Mouse (Mus musculus): ENCODE measurements around the gene Cdr2.
"Not testable (repeated sequence)": the region's sequence is repeated elsewhere in the genome, so short reads cannot be mapped to it uniquely, and the experiment has no call there.

The Cdr2 gene

DNA sequence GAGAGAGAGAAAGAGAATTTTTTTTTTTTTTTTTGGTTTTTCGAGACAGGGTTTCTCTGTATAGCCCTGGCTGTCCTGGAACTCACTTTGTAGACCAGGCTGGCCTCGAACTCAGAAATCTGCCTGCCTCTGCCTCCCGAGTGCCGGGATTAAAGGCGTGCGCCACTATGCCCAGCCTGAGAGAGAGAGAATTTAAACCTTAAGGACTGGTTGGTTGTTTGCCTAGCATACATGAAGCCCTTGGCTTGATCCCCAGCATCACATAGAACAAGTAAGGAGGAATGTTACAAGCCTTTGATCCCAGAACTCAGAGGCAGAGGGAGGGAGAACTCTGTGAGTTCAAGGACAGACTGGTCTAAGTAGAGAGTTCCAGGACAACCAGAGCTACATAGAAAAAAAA is 70.8 kb downstream of the Cdr2 start:
- DNase-seq (ENCODE audit: extremely low read depth, low read depth, low spot score), result not testable (repeated sequence)

DNA sequence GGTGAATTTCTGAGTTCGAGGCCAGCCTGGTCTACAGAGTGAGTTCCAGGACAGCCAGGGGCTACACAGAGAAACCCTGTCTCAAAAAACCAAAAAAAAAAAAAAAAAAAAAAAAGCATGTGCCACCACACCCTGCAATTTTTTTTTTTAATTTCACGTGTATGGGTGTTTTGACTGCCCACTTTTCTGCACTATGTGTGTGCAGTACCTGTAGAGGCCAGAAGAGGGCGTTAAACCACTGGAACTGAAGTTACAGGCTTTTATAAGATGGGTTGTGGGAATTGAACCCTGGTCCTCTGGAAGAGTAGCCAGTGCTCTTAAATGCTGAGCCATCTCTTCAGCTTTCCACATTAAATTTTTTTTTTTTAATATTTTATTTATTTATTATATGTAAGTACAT is 71.9 kb downstream of the Cdr2 start:
- DNase-seq (ENCODE audit: extremely low read depth, low read depth, low spot score), result not testable (repeated sequence)

Data from fat pad, adult 2 months (tissue).